Mouse (Mus musculus) heart, adult 2 months (tissue): Measurements from ENCODE around the gene B9d2. TPM values are rescaled to one million over a fixed set of nuclear protein-coding genes. Genes with fewer than 3 reads are reported as not detected.

Experiments
- DNase-seq, 2 experiments: peaks; one replicate each; pipeline ENCODE4 v3.0.0; 2021
- H3K27ac ChIP-seq: fragments of 200-600 bp; 2 replicates; pipeline ENCODE4 v1.8.1; 2022
- H3K27me3 ChIP-seq: fragments of 200-500 bp; 2 replicates; pipeline ENCODE4 v1.6.1; 2012; ENCODE audit warnings: mild to moderate bottlenecking, low read length, inconsistent platforms, mixed read lengths; ENCODE audit not compliant: control insufficient read depth, insufficient read depth
- H3K36me3 ChIP-seq: fragments of 200-500 bp; 2 replicates; pipeline ENCODE4 v1.6.1; 2012; ENCODE audit warnings: low read length, inconsistent platforms; ENCODE audit not compliant: control insufficient read depth, insufficient read depth
- H3K4me1 ChIP-seq: fragments of 200-500 bp; 2 replicates; pipeline ENCODE4 v1.6.1; 2011; ENCODE audit warnings: low read length; ENCODE audit not compliant: control insufficient read depth, insufficient read depth
- H3K4me3 ChIP-seq: fragments of 200-600 bp; 2 replicates; pipeline ENCODE4 v1.8.1; 2022
- H3K79me2 ChIP-seq: fragments of 200-500 bp; replicated peaks from 2 replicates; pipeline ENCODE4 v1.6.1; 2012; ENCODE audit warnings: mild to moderate bottlenecking, inconsistent platforms, low read length, moderate library complexity, mixed read lengths; ENCODE audit not compliant: control insufficient read depth, insufficient read depth
- H3K9ac ChIP-seq: fragments of 200-500 bp; 2 replicates; pipeline ENCODE4 v1.6.1; 2012; ENCODE audit warnings: low read depth, mild to moderate bottlenecking, control low read depth, inconsistent platforms, low read length, mixed read lengths
- CTCF ChIP-seq: fragments of 200-600 bp; IDR thresholded peaks from 2 replicates; pipeline ENCODE4 v1.8.1; 2022; ENCODE audit warnings: antibody characterized with exemption, mild to moderate bottlenecking, moderate library complexity
- EP300 ChIP-seq: fragments of 200-500 bp; IDR thresholded peaks from 2 replicates; pipeline ENCODE4 v1.6.1; 2011; ENCODE audit warnings: low read depth, low read length, control low read depth; ENCODE audit not compliant: insufficient read depth
- POLR2A ChIP-seq: fragments of 200-500 bp; IDR thresholded peaks from 2 replicates; pipeline ENCODE4 v1.6.1; 2011; ENCODE audit warnings: mild to moderate bottlenecking, low read depth, low read length, control low read depth; ENCODE audit not compliant: insufficient read depth
- WGBS: fragments of 180-500 bp; shearing (Covaris S2); methylation state at CpG from one replicate; pipeline ENCODE4 v1.1.7; 2018; 5-methylcytosine and 5-hydroxymethylcytosine counted together
- intact Hi-C: fragments of 180-260 bp; cut with DNase I; formaldehyde crosslinking; loops from one replicate; pipeline ENCODE4 v1.15.1; 2025
- polyA plus RNA-seq: library from polyadenylated mRNA; depleted of rRNA; stranded (reverse); fragments of >200 nt; gene quantifications from 2 replicates; pipeline ENCODE4 v1.2.3, GENCODE M21; 2012
- total RNA-seq, 2 experiments: library from RNA; stranded (reverse); gene quantifications; 2 replicates each; pipeline ENCODE4 v1.2.3; 2021

The B9d2 gene
- total and polyA plus RNA-seq, 3 experiments, result 7.9 to 32.2 (median 10.2) TPM

GRCm38 (mm10) chr7:25655601-25656428 is 24.8 kb upstream of the B9d2 start:
- no peaks in the 10 kb centered on the region; the same call in 1 of the 2 replicates for H3K79me2 ChIP-seq
- 64% methylated on average over 11 of the region's 11 CpGs for WGBS
- peaks cover 2% of the 10 kb centered on the region; the same call in 1 of the 2 replicates for H3K36me3 ChIP-seq
- H3K27me3 ChIP-seq, result no peaks in the 10 kb centered on the region
- H3K9ac ChIP-seq, result no peak overlapping the region
- peaks cover 3% of the 10 kb centered on the region for H3K4me1 ChIP-seq
- intact Hi-C loops, result loop anchor here (2.0 kb wide), 1 partner anchor 37 kb away; the partner anchor contains the start of gene Dmac2
- TF ChIP-seq CTCF (no peak), EP300 (no peak), POLR2A (no peak)
- peak overlapping the region; percentile 61 for H3K27ac ChIP-seq
- no peak overlapping the region for H3K4me3 ChIP-seq
- peak in 1 of 2 experiments; percentile 44 for DNase-seq

GRCm38 (mm10) chr7:25657785-25658184 is 22.8 kb upstream of the B9d2 start:
- H3K79me2 ChIP-seq, result no peaks in the 10 kb centered on the region; the same call in none of the 2 replicates
- H3K27ac ChIP-seq, result peak overlapping the region; percentile 99
- no peak for DNase-seq
- peaks cover 3% of the 10 kb centered on the region for H3K4me1 ChIP-seq
- intact Hi-C loops, result loop anchor here (2.0 kb wide), 3 partner anchors 31 to 61 kb away; partner anchors contain the start of genes B3gnt8, Ccdc97 and Dmac2
- no peaks in the 10 kb centered on the region for H3K27me3 ChIP-seq
- H3K9ac ChIP-seq, result peak overlapping the region; percentile 72
- H3K36me3 ChIP-seq, result peaks cover 2% of the 10 kb centered on the region; the same call in 1 of the 2 replicates
- TF ChIP-seq EP300 (no peak), CTCF (no peak), POLR2A (no peak)
- H3K4me3 ChIP-seq, result peak overlapping the region; percentile 65
- WGBS, result 16% methylated on average over 10 of the region's 10 CpGs

- no peak for TF ChIP-seq CTCF
- peak; percentile 89 for TF ChIP-seq EP300
- TF ChIP-seq POLR2A, result peak; percentile 93
- intact Hi-C loops, result loop anchor here (2.0 kb wide), 2 partner anchors 32 to 60 kb away; partner anchors contain the start of genes B3gnt8 and Ccdc97
- H3K9ac ChIP-seq, result peak within 1 kb of the TSS; percentile 72
- no peaks in the 10 kb centered on the region; the same call in 1 of the 2 replicates for H3K79me2 ChIP-seq
- peak within 1 kb of the TSS; percentile 80 for H3K4me3 ChIP-seq
- H3K36me3 ChIP-seq, result peaks cover 2% of the 10 kb centered on the region; the same call in 1 of the 2 replicates
- no peaks in the 10 kb centered on the region for H3K27me3 ChIP-seq
- DNase-seq, result peak; percentile 98 to 99
- under 1% methylated on average over 50 of the region's 50 CpGs for WGBS
- peaks cover 3% of the 10 kb centered on the region for H3K4me1 ChIP-seq
- peak within 1 kb of the TSS; percentile 99 for H3K27ac ChIP-seq
Observed at GRCm38 (mm10) chr7:25658657-25659472, 21.7 kb upstream of the B9d2 start, which contains the start of the genes Bckdha and Exosc5. Gene Bckdha, minus strand, starts transcription at chr7:25658981. Gene Exosc5, plus strand, starts transcription at chr7:25659164.

GRCm38 (mm10) chr7:25666381-25666780 is 14.2 kb upstream of the B9d2 start:
- no peaks in the 10 kb centered on the region for H3K27me3 ChIP-seq
- DNase-seq, result no peak
- H3K79me2 ChIP-seq, result no peaks in the 10 kb centered on the region; the same call in 1 of the 2 replicates
- H3K27ac ChIP-seq, result no peak overlapping the region
- WGBS, result 92% methylated on average over 8 of the region's 8 CpGs
- no peak for TF ChIP-seq POLR2A
- no peak for TF ChIP-seq CTCF
- no peak for TF ChIP-seq EP300
- intact Hi-C loops, result no loop called here
- no peak overlapping the region for H3K4me3 ChIP-seq
- H3K36me3 ChIP-seq, result no peaks in the 10 kb centered on the region
- H3K9ac ChIP-seq, result no peak overlapping the region
- H3K4me1 ChIP-seq, result no peaks in the 10 kb centered on the region

GRCm38 (mm10) chr7:25669158-25669557 is 11.4 kb upstream of the B9d2 start:
- Histone ChIP-seq H3K9ac (no peak overlapping the region), H3K4me1 (no peaks in the 10 kb centered on the region), H3K79me2 (no peaks in the 10 kb centered on the region), H3K27ac (no peak overlapping the region), H3K4me3 (no peak overlapping the region), H3K36me3 (no peaks in the 10 kb centered on the region), H3K27me3 (no peaks in the 10 kb centered on the region)
- intact Hi-C loops, result no loop called here
- DNase-seq, result no peak
- TF ChIP-seq POLR2A, result no peak
- no peak for TF ChIP-seq EP300
- no peak for TF ChIP-seq CTCF
- 89% methylated on average over 10 of the region's 10 CpGs for WGBS
